Mouse (Mus musculus) urinary bladder, adult 2 months (tissue): ENCODE results near the gene Dgat2. TPM values are rescaled to one million over a fixed set of nuclear protein-coding genes. Genes with fewer than 3 reads are reported as not detected.

ENCODE experiments used
- DNase-seq: peaks from one replicate; pipeline ENCODE4 v3.0.0; 2022; ENCODE audit warnings: low spot score
- polyA plus RNA-seq: library from polyadenylated mRNA; depleted of rRNA; stranded (reverse); fragments of >200 nt; gene quantifications from 2 replicates; pipeline ENCODE4 v1.2.3, GENCODE M21; 2012

Gene Dgat2
- polyA plus RNA-seq, 1 experiment, result 95.8 TPM

GRCm38 (mm10) chr7:99161961-99162360, 20.6 kb downstream of the Dgat2 start:
- DNase-seq, result no peak

GRCm38 (mm10) chr7:99161529-99161928, 21.0 kb downstream of the Dgat2 start:
- DNase-seq, result no peak

GRCm38 (mm10) chr7:99160995-99161394, 21.5 kb downstream of the Dgat2 start:
- DNase-seq, result no peak

- DNase-seq, result no peak
Observed at GRCm38 (mm10) chr7:99159446-99159845, 23.1 kb downstream of the Dgat2 start.

GRCm38 (mm10) chr7:99158904-99159303, 23.6 kb downstream of the Dgat2 start:
- no peak for DNase-seq

- no peak for DNase-seq
Observed at GRCm38 (mm10) chr7:99158011-99158410, 24.5 kb downstream of the Dgat2 start.

GRCm38 (mm10) chr7:99156737-99157136, 25.8 kb downstream of the Dgat2 start:
- no peak for DNase-seq

GRCm38 (mm10) chr7:99155311-99156289, 26.9 kb downstream of the Dgat2 start:
- DNase-seq, result no peak

GRCm38 (mm10) chr7:99154648-99155151, 27.8 kb downstream of the Dgat2 start:
- DNase-seq, result no peak

- no peak for DNase-seq
Observed at GRCm38 (mm10) chr7:99153686-99154202, 28.8 kb downstream of the Dgat2 start.

GRCm38 (mm10) chr7:99152756-99153155, 29.8 kb downstream of the Dgat2 start:
- DNase-seq, result no peak

- peak; percentile 86 for DNase-seq
Observed at GRCm38 (mm10) chr7:99151342-99151741, 31.2 kb downstream of the Dgat2 start.

- DNase-seq, result no peak
Observed at GRCm38 (mm10) chr7:99149017-99149416, 33.5 kb downstream of the Dgat2 start.

- no peak for DNase-seq
Observed at GRCm38 (mm10) chr7:99147494-99147893, 35.0 kb downstream of the Dgat2 start.

GRCm38 (mm10) chr7:99146906-99147305, 35.6 kb downstream of the Dgat2 start:
- no peak for DNase-seq

- DNase-seq, result peak; percentile 28
Observed at GRCm38 (mm10) chr7:99146011-99146410, 36.5 kb downstream of the Dgat2 start.

- DNase-seq, result no peak
Observed at GRCm38 (mm10) chr7:99144616-99145015, 37.9 kb downstream of the Dgat2 start.

- no peak for DNase-seq
Observed at GRCm38 (mm10) chr7:99143244-99143643, 39.3 kb downstream of the Dgat2 start.

GRCm38 (mm10) chr7:99141919-99142606, 40.5 kb downstream of the Dgat2 start:
- DNase-seq, result no peak

- DNase-seq, result peak; percentile 97
Observed at GRCm38 (mm10) chr7:99140984-99141918, 41.3 kb downstream of the Dgat2 start, which contains the start of gene Uvrag. Gene Uvrag, minus strand, starts transcription at chr7:99141141.

GRCm38 (mm10) chr7:99140511-99140910, 42.0 kb downstream of the Dgat2 start:
- DNase-seq, result no peak
